Mouse (Mus musculus) hindlimb bud, embryonic 11.5 days (tissue): ENCODE results near the gene Card6.
"Not testable (repeated sequence)": the region's sequence is repeated elsewhere in the genome, so short reads cannot be mapped to it uniquely, and the experiment has no call there.

ENCODE experiments used
- DNase-seq: peaks from one replicate; pipeline ENCODE4 v3.0.0-alpha.2; 2012; ENCODE audit warnings: low read depth, low spot score; ENCODE audit errors: extremely low spot score

Gene Card6

DNA sequence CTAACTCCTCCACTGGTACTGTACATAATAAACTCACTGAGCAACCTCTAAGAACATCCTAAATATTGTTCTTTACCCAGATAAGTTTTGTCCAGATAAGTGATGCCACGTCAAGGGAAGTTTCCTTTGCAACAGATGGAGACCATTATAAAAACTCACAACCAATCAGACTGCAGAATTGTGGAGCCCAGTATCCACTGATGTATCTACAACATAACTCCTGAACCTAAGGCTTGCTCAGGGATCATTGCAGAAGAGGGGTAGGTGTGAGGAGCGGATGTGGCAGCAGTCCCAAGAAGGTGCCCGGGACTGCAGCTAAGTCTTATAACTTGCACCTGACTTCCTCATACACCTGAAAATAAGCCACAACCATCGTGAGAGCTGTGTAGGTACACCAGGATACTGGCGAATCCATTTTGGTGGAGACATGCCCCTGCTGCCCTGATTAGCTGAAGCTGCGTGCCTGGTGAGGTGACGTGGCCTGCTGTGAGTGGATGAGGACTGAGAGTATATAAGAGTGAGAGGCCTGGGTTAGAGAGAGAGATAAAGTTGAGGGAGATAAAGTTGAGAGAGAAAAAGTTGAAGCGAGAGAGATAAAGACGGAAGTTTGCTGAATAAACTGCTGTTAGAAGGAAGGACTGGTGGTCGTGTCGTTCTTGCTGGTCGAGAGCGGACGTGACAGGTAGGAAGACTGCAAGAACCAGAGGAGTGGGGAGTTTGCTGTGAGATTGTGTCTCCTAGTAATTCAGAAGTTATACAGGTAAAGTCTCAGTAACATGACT, 22.7 kb upstream of the Card6 start:
- DNase-seq, result not testable (repeated sequence)

DNA sequence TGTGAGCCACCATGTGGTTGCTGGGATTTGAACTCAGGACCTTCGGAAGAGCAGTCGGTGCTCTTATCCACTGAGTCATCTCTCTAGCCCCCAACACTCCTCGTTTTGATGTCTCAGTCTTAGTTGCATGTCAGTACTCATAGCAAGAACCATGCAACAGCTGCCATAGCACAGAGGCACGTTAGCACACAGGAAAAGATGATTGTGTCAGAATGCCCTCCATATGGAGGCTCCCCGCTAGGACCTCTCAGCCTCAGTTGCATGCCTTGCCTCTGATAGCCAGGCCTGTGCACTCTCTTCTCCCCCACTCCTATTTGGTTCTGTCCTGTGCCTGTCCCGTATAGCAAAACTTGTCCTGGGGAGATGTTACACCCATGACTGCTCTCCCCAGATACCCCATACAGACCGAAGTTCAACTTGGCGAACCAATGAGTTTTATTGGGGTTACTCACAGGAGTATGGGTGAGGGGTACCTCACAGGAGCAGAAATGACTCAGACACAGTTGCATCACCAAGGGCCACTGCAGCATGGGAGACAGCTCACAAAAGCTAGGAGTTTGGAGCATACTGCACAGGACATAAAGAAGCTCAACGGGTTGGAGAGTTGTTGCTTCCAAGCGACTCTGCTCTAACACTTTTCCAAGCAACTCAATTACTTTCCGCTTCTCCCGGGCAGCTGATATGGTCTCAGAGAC, 20.9 kb upstream of the Card6 start:
- DNase-seq, result no peak

DNA sequence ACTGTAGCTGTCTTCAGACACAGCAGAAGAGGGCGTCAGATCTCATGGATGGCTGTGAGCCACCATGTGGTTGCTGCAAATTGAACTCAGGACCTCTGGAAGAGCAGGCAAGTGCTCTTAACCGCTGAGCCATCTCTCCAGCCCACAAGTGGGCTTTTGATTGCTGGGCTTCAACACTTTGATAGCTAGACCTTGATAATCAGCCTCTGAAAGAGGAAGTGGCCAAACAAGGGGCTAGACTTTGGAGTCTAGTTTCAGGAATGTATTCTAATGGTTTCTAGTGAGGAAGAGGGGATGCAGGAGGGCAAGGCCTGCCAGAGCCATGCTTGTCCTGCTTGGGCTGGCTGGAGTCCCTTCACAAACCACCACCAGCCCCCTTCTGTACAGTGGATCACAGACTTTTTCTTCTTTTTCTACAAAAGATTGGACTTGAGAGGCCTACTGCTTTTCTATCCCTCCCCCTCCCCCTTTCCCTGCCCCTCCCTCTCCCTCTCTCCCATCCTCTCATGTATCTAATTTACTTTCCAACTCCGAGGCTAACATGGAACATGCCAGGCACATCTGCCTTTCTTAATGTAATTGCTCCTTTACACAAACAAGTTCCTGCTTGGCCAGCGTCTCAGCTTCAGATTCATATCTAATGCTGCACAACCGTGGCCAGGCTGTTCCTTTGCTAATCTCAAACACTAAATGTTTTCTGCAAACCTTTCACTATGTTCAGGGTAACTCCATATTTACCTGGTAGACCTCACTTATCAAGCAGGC, 20.0 kb upstream of the Card6 start:
- DNase-seq, result no peak

DNA sequence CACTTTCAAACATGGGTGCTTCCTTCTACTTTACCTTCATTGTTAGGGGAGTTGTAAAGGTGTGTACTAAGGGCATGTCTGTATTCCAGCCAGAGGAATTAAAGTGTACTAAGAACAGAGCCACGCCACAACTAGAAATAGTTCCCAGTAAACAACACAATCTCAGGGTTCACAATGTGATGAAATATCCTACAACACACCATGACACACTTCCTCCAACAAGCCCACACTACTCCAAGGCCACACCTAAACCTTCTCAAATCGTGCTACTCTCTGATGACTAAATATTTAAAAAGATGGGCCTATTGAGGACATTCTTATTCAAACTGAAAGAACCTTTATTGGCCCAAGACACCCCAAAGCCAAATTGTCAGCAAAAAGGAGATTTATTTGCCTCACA, 19.1 kb upstream of the Card6 start:
- no peak for DNase-seq

DNA sequence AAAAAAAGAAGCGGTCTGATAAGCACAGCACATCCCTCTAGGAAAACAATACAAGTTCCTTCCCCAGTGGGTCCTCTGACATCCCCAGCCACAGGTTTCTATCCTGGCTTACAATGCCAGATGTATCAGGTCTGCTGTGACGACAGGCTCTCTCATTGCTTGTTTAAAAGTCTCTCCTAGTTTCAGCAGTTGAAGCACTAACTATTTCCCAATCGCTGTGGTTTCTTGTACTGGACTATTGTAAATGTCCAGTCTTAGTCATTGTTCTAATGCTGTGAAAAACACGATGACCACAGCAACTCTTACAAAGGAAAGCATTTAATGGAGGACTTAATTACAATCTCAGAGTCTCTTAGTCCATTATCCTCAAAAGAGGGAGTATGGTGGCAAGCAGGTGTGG, 18.1 kb upstream of the Card6 start:
- DNase-seq, result no peak

DNA sequence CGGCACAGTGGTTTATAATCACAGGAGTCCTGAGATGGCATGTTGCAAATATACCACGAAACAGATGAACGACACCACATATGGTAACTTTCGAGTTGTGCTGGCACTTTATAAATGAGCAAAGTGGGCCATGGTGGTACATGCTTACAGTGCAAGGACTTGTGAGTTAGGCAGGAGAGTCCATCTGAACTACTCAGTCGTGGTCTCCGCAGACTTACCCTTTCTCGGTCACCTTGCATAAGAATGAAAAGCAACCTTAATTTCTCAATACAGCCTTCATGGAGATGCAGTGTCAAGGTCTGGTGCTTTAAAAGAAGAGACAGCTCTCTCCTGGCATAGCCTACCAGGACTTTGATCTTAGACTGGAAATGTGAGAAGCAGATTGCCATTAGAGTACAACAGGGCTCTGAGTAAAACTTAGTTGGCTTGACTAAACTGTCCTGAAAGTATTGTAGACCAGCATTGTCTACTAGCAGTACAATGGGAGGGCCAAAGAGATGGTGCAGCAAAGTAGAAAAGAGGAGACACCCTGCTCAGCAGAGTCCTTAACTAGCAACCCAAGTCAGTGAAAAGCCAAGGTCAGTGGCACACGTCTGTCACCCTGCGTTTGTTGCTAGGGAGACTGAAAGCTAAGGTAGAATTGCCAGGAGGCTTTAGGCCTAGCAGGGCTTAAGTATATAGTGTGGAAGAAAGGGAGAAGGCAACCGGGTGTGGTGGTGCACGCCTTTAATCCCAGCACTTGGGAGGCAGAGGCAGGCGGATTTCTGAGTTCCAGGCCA, 13.4 kb upstream of the Card6 start:
- DNase-seq, result no peak

DNA sequence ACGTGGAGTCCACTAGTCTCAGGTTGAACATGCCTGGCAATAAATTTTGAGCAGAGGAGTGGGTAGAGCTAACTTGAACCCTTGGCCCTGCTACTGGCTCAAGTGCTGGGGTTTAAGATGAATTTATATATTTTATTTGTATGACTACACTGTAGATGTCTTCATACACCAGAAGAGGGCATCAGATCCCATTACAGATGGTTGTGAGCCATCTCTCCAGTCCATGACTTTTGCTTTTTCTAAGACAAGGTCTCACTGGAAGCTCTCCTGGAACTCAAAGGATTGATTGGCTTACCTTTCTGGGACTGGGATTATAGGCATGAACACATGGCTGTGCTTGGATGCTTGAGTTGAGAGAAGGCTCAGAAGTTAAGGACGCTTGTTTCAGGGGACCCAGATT, 11.4 kb upstream of the Card6 start:
- no peak for DNase-seq

DNA sequence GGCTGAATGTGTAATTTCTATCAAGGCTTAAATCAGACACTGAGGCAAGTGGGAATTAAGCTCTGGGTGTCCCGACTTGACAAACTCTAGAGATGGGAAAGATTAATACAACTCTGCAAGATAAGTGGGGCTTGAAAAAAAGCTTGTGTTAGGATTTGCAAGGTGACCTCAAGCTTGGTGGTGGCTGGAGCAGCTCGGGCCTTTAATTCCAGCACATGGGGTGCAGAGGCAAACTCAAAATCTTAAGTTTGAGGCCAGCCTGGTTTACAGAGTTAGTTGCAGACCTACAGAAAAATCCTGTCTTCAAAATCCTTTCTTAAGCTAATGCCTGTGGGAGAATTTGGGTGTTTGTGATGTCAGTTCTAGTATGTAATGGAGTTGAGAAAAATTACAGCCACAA, 10.9 kb upstream of the Card6 start:
- DNase-seq, result no peak

DNA sequence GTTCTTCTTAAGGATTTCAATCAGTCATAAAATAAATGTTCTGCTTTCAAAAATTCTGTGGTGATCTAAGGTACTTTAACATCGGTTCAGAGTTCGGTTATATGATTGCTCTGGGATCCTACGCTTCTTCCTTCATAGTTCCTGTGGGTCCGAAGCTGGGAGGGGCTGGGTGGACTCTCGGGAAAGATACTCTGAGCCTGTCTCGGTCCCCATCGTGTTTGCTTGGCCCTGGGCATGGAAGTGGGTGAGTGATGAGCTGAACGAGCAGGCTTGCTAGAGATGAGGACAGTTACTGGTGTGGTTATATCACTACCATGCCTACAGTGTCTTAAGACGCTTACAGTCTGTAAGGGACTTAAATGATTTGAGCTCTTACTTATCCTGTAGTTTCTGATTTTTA, 10.3 kb upstream of the Card6 start:
- DNase-seq, result no peak

DNA sequence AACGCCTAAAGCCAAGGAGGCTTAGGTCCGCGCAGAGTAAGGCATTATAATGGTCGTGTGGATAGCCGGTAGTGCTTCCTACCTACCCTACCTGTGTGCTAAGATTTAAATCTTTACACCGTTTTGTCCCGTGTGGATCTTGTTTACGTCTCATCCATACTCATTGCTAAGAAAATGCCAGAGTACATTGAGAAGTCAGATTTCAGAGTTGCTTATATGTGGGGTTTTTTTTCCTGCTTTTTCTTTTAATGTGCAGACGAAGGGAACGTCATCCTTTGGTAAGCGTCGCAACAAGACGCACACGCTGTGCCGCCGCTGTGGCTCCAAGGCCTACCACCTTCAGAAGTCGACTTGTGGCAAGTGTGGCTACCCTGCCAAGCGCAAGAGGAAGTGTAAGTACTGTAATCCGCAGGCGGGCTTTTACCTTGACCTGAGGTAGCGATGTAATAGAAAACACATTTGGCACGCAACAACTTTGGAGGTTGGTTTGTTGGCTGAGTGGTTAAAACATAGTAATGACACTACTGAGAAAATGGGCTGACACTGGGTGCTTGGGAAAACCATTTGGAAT, 8.8 kb upstream of the Card6 start:
- no peak for DNase-seq

DNA sequence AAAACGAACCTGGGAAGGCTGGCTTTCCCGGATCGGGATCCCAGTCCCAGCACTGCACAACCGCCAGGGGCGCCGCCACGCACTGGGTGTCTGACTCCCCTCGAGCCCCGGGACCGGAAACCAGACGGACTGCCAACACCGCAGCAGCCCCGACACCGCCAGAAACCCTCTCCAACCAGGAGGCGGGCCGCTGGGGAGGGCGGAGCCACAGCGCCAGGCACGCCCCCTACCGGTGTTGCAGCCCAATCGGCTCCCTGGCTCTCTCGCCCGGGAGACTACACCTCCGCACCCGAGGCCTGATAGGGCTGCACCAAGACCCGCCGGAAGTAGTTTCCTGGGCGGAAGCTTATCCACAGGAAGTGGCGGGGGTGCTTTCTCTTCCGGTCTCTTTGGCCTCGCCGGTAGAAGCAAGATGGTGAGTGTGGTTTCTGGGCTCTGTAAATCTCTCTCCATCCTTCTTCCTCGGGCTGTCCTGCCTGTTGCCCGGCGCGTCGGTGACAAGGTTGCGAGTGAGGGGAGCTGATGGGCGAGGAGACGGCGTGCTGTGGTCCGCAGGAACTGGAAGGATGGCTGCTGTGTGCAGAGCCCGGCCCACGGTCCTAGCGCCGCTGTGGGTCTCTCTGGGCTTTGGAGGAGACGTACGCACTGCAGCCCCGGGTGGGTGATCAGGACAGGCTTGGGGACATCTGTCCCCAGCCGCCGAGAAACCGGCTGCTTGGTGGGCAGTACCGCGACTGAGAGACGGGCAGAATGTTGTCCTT, 8.1 kb upstream of the Card6 start, which contains the start of gene Rpl37:
Gene Rpl37 (plus strand): TSS at position 376 of the 761 bp plus-strand sequence.
- peak; percentile 88 for DNase-seq

DNA sequence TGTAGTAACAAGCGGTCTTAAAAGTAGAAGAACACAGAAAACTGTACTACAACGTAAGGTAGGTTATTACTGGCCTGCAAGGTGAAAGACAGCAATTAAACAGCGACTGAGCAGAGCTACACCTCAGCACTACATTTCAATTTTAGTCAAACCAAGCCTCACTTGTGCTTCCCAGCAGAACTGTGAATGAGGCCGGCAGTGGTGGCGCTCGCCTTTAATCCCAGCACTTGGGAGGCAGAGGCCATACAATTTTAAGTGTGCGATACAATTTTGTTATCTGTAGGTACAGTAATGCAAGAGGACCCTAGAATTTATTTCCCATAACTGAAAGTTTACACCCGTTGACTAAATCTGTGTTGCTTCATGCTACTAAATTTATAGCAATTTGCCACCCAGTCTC, 6.8 kb upstream of the Card6 start:
- DNase-seq, result no peak

DNA sequence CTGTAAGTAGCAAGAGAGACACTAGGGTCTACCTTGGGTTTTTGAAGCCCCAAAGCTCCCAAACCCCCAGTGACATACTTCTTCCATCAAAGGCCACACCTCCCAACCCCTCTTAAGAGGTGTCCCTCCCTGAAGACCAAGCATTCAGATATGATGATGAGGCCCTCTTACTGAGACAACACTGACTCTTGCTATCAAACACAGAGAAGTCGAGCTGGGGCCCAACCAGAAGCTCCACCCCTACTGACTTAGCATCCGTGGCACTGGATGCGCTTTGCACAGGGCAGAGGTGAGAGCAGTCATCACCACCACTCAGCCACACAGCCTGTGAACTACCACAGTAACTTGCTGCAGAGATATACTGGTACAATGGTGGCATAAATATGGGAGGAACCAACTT, 4.3 kb upstream of the Card6 start:
- no peak for DNase-seq

DNA sequence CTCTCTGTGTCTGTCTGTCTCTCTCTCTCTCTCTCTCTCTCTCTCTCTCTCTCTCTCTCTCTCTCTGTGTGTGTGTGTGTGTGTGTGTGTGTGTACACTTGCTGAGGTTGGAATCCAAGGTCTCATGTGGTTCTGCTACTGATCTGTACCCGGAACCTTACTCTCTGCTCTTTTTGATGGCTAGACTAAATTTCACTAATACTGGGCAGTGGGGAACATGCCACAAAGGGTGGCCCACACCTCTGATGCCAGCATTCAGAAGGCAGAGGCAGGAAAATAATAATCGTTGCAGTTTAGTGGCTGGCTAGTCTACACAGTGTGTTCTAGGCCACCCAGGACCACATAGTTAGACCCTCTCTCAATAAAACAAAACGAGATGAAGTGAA, 309 bp upstream of the Card6 start:
- DNase-seq, result no peak

DNA sequence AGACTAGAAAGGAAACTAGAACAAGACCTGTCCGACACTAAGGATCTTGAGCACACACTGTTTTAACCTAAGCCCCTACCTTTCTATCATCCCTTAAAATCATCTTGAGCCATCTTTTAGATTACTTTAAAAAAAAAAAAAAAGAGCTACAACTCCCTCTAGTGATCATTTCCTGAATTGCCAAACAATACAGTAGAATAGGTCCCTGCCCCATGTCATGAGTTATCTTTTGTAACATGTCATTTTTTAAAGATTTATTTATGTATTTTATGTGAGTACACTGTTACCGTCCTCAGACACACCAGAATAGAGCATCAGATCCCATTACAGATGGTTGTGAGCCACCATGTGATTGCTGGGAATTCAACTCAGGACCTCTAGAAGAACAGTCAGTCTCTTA, 2.0 kb downstream of the Card6 start:
- no peak for DNase-seq

DNA sequence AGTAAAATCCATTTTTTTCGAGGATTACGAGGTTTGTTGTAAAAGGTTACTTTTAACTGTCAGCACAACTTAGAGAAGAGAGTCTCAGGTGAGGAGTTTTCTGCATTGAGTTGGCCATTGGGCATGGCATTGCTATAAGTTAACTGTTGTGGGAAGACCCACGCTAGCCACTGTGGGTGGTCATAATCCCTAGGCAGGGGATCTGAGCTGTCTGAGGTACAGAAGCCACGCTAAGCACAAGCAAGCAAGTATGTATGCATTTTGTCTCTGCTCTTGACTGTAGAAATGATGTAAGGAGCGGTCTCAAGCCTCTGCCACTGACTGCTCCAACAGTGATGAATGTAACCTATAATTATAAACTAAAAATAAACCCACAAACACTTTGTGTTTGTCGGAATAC, 2.4 kb downstream of the Card6 start:
- DNase-seq, result no peak

DNA sequence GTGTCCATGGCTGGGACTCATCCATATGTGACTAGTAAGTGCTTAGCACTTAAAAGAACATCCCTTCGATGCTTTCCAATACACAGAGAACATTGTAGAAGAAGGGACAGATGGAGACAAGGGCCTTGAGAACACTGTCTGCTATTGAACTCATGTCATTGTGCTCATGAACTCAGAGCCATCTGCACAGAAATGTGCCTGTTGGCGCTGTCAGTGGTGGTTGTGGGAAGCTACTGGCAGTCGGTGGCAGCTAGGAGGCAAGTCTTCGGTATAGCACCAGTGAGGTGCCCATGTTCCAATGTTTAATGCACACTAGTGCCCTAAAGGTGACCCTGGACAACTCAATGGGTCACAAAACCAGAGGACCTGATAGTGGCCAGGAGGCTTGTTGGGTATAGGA, 6.0 kb downstream of the Card6 start:
- DNase-seq, result no peak

DNA sequence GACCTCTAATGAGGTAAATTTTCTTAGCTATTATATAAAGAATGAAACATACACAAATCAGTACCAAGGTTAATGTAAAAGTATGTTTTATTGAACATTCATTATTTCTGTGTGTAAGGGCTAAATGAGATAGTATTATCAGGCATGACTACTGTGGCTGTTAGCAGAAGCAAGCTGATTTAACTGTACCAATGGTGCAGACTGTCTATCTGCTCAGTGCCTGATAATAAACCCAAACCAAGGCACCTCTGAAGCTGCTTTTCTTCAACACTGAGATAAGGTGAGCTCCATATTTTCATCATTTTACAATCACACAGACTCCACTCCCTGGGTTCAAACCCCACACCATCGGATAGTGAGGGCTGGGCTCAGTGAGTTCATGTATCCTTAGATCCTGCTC, 11.0 kb downstream of the Card6 start:
- no peak for DNase-seq

DNA sequence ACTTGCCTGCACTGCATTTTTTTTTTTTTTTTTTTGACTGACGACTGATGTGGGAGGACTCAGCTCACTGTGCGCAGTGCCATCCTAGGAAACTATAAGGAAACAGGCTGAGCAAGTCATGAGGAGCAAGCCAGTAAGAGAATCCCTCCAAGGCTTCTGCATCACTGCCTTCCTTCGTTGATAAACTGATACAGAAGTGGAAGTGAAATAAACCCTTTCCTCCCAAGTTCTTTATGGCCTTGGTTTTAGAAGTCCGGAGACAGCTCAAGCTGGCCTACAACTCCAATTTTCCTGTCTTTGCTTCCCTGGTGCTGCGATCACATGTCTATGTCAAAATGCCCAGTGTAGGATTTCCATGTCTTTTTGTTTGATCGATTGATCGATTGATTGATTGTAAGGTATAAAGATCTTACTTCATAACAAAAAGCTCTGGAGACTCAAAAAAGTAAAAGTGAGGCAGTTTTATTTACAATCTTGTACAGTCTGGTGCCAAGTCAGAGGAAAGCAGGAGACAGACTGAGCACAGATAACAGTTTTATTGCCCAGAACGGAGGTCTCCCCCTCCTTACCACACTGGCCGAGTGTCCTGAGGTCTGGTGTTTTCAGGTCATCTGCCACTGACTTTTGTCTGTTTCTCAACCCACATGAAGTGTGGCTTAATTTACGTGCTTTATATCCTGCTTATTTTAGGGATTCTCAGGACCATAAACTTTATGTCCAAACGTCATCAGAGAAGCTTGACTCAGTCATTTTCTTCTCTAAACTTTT, 12.6 kb downstream of the Card6 start:
- DNase-seq, result no peak
